Mouse (Mus musculus): ENCODE data around the gene Sh2d4b. TPM values are rescaled to one million over a fixed set of nuclear protein-coding genes. Genes with fewer than 3 reads are reported as not detected.

Sh2d4b gene
- polyA plus RNA-seq, 1 experiment from 2014 or later = 1.7 TPM

- Histone ChIP-seq H3K4me3 (ENCODE audit: low read depth, low read length) (no peak overlapping the region), H3K27ac (ENCODE audit: low read depth, low read length) (no peak overlapping the region), H3K4me1 (ENCODE audit: control insufficient read depth, insufficient read depth, low read length) (no peaks in the 10 kb centered on the region), H3K4me2 (ENCODE audit: low read depth, low read length) (no peak overlapping the region), H3K36me3 (ENCODE audit: control insufficient read depth, insufficient read depth, low read length) (peaks cover 23% of the 10 kb centered on the region), H3K9me3 (ENCODE audit: control insufficient read depth, low read length) (no peaks in the 10 kb centered on the region), H3K27me3 (ENCODE audit: control insufficient read depth, insufficient read depth, low read length) (no peaks in the 10 kb centered on the region), H3K9ac (replicated peaks; ENCODE audit: low read depth, low read length) (no peak overlapping the region)
- WGBS = 94% methylated on average over 8 of the region's 8 CpGs
- ATAC-seq (ENCODE audit: low read depth) = no peak
Measured at GRCm38 (mm10) chr14:40915838-40916237, 22.8 kb upstream of the Sh2d4b start.

- WGBS = 80% methylated on average over 3 of the region's 3 CpGs
- Histone ChIP-seq H3K27me3 (ENCODE audit: control insufficient read depth, insufficient read depth, low read length) (no peaks in the 10 kb centered on the region), H3K27ac (ENCODE audit: low read depth, low read length) (no peak overlapping the region), H3K4me1 (ENCODE audit: control insufficient read depth, insufficient read depth, low read length) (no peaks in the 10 kb centered on the region), H3K4me2 (ENCODE audit: low read depth, low read length) (no peak overlapping the region), H3K9ac (replicated peaks; ENCODE audit: low read depth, low read length) (no peak overlapping the region), H3K9me3 (ENCODE audit: control insufficient read depth, low read length) (no peaks in the 10 kb centered on the region), H3K4me3 (ENCODE audit: low read depth, low read length) (no peak overlapping the region), H3K36me3 (ENCODE audit: control insufficient read depth, insufficient read depth, low read length) (peaks cover 31% of the 10 kb centered on the region)
- no peak; the same call in 1 of the 2 replicates for ATAC-seq (ENCODE audit: low read depth)
Measured at GRCm38 (mm10) chr14:40914701-40915100, 21.6 kb upstream of the Sh2d4b start.

- Histone ChIP-seq H3K9me3 (ENCODE audit: control insufficient read depth, low read length) (no peaks in the 10 kb centered on the region), H3K4me3 (ENCODE audit: low read depth, low read length) (no peak overlapping the region), H3K4me1 (ENCODE audit: control insufficient read depth, insufficient read depth, low read length) (no peaks in the 10 kb centered on the region), H3K36me3 (ENCODE audit: control insufficient read depth, insufficient read depth, low read length) (peaks cover 41% of the 10 kb centered on the region), H3K27me3 (ENCODE audit: control insufficient read depth, insufficient read depth, low read length) (no peaks in the 10 kb centered on the region), H3K9ac (replicated peaks; ENCODE audit: low read depth, low read length) (no peak overlapping the region), H3K27ac (ENCODE audit: low read depth, low read length) (no peak overlapping the region), H3K4me2 (ENCODE audit: low read depth, low read length) (no peak overlapping the region)
- 60% methylated on average over 6 of the region's 6 CpGs for WGBS
- no peak for ATAC-seq (ENCODE audit: low read depth)
Measured at GRCm38 (mm10) chr14:40913709-40914108, 20.6 kb upstream of the Sh2d4b start.

GRCm38 (mm10) chr14:40911529-40911928 is 18.5 kb upstream of the Sh2d4b start:
- peaks cover 62% of the 10 kb centered on the region for H3K36me3 ChIP-seq (ENCODE audit: control insufficient read depth, insufficient read depth, low read length)
- no peak overlapping the region for H3K4me2 ChIP-seq (ENCODE audit: low read depth, low read length)
- ATAC-seq (ENCODE audit: low read depth) = no peak
- H3K9me3 ChIP-seq (ENCODE audit: control insufficient read depth, low read length) = no peaks in the 10 kb centered on the region
- H3K4me1 ChIP-seq (ENCODE audit: control insufficient read depth, insufficient read depth, low read length) = no peaks in the 10 kb centered on the region
- H3K4me3 ChIP-seq (ENCODE audit: low read depth, low read length) = no peak overlapping the region
- no peaks in the 10 kb centered on the region for H3K27me3 ChIP-seq (ENCODE audit: control insufficient read depth, insufficient read depth, low read length)
- no peak overlapping the region for H3K9ac ChIP-seq (replicated peaks; ENCODE audit: low read depth, low read length)
- H3K27ac ChIP-seq (ENCODE audit: low read depth, low read length) = no peak overlapping the region

GRCm38 (mm10) chr14:40908763-40909162 is 15.7 kb upstream of the Sh2d4b start:
- Histone ChIP-seq H3K4me3 (ENCODE audit: low read depth, low read length) (no peak overlapping the region), H3K4me1 (ENCODE audit: control insufficient read depth, insufficient read depth, low read length) (no peaks in the 10 kb centered on the region), H3K9ac (replicated peaks; ENCODE audit: low read depth, low read length) (no peak overlapping the region), H3K36me3 (ENCODE audit: control insufficient read depth, insufficient read depth, low read length) (peaks cover 55% of the 10 kb centered on the region), H3K27ac (ENCODE audit: low read depth, low read length) (no peak overlapping the region), H3K9me3 (ENCODE audit: control insufficient read depth, low read length) (no peaks in the 10 kb centered on the region), H3K27me3 (ENCODE audit: control insufficient read depth, insufficient read depth, low read length) (no peaks in the 10 kb centered on the region), H3K4me2 (ENCODE audit: low read depth, low read length) (no peak overlapping the region)
- WGBS = 95% methylated on average over 9 of the region's 9 CpGs
- ATAC-seq (ENCODE audit: low read depth) = no peak

- Histone ChIP-seq H3K27ac (ENCODE audit: low read depth, low read length) (no peak overlapping the region), H3K36me3 (ENCODE audit: control insufficient read depth, insufficient read depth, low read length) (peaks cover 48% of the 10 kb centered on the region), H3K4me2 (ENCODE audit: low read depth, low read length) (no peak overlapping the region), H3K4me3 (ENCODE audit: low read depth, low read length) (no peak overlapping the region), H3K27me3 (ENCODE audit: control insufficient read depth, insufficient read depth, low read length) (no peaks in the 10 kb centered on the region), H3K9me3 (ENCODE audit: control insufficient read depth, low read length) (no peaks in the 10 kb centered on the region), H3K9ac (replicated peaks; ENCODE audit: low read depth, low read length) (no peak overlapping the region), H3K4me1 (ENCODE audit: control insufficient read depth, insufficient read depth, low read length) (no peaks in the 10 kb centered on the region)
- WGBS = 88% methylated on average over 9 of the region's 9 CpGs
- ATAC-seq (ENCODE audit: low read depth) = no peak
Measured at GRCm38 (mm10) chr14:40906770-40907169, 13.7 kb upstream of the Sh2d4b start.

GRCm38 (mm10) chr14:40905813-40906212 is 12.7 kb upstream of the Sh2d4b start:
- no peak for ATAC-seq (ENCODE audit: low read depth)
- Histone ChIP-seq H3K9me3 (ENCODE audit: control insufficient read depth, low read length) (no peaks in the 10 kb centered on the region), H3K27me3 (ENCODE audit: control insufficient read depth, insufficient read depth, low read length) (no peaks in the 10 kb centered on the region), H3K27ac (ENCODE audit: low read depth, low read length) (no peak overlapping the region), H3K4me2 (ENCODE audit: low read depth, low read length) (no peak overlapping the region), H3K36me3 (ENCODE audit: control insufficient read depth, insufficient read depth, low read length) (peaks cover 40% of the 10 kb centered on the region), H3K4me3 (ENCODE audit: low read depth, low read length) (no peak overlapping the region), H3K9ac (replicated peaks; ENCODE audit: low read depth, low read length) (no peak overlapping the region), H3K4me1 (ENCODE audit: control insufficient read depth, insufficient read depth, low read length) (no peaks in the 10 kb centered on the region)
- WGBS = 88% methylated on average over 8 of the region's 8 CpGs

- no peak for ATAC-seq (ENCODE audit: low read depth)
- no peaks in the 10 kb centered on the region for H3K9me3 ChIP-seq (ENCODE audit: control insufficient read depth, low read length)
Measured at GRCm38 (mm10) chr14:40902307-40903055, 9.4 kb upstream of the Sh2d4b start.

GRCm38 (mm10) chr14:40900267-40900666 is 7.2 kb upstream of the Sh2d4b start:
- H3K27ac ChIP-seq (ENCODE audit: low read depth, low read length) = no peak overlapping the region
- WGBS = 55% methylated on average over 2 of the region's 2 CpGs
- H3K4me1 ChIP-seq (ENCODE audit: control insufficient read depth, insufficient read depth, low read length) = no peaks in the 10 kb centered on the region
- H3K4me2 ChIP-seq (ENCODE audit: low read depth, low read length) = no peak overlapping the region
- no peak for ATAC-seq (ENCODE audit: low read depth)
- H3K4me3 ChIP-seq (ENCODE audit: low read depth, low read length) = no peak overlapping the region
- no peaks in the 10 kb centered on the region for H3K36me3 ChIP-seq (ENCODE audit: control insufficient read depth, insufficient read depth, low read length)
- H3K9me3 ChIP-seq (ENCODE audit: control insufficient read depth, low read length) = no peaks in the 10 kb centered on the region
- no peak overlapping the region for H3K9ac ChIP-seq (replicated peaks; ENCODE audit: low read depth, low read length)
- no peaks in the 10 kb centered on the region for H3K27me3 ChIP-seq (ENCODE audit: control insufficient read depth, insufficient read depth, low read length)

More at GRCm38 (mm10) chr14:40902307-40903055, 9.4 kb upstream of the Sh2d4b start:
- WGBS = 70% methylated on average over 12 of the region's 12 CpGs
- no peak overlapping the region for H3K9ac ChIP-seq (replicated peaks; ENCODE audit: low read depth, low read length)
- no peak overlapping the region for H3K27ac ChIP-seq (ENCODE audit: low read depth, low read length)
- H3K36me3 ChIP-seq (ENCODE audit: control insufficient read depth, insufficient read depth, low read length) = peaks cover 10% of the 10 kb centered on the region; the same call in 1 of the 2 replicates
- H3K27me3 ChIP-seq (ENCODE audit: control insufficient read depth, insufficient read depth, low read length) = no peaks in the 10 kb centered on the region
- H3K4me2 ChIP-seq (ENCODE audit: low read depth, low read length) = no peak overlapping the region
- no peaks in the 10 kb centered on the region for H3K4me1 ChIP-seq (ENCODE audit: control insufficient read depth, insufficient read depth, low read length)
- no peak overlapping the region for H3K4me3 ChIP-seq (ENCODE audit: low read depth, low read length)
